Mouse (Mus musculus) heart, adult 8-10 months (tissue): ENCODE measurements at regions not wholly inside any gene's neighbourhood (a gene's known extent, or its start where the extent isn't known, plus 50 kb on each side); places are given as distances from the start of the nearest gene placed in this dataset.
"Not testable (repeated sequence)": the region's sequence is repeated elsewhere in the genome, so short reads cannot be mapped to it uniquely, and the experiment has no call there.

Source experiments
- DNase-seq: peaks from one replicate; pipeline ENCODE4 v3.0.0; 2022; ENCODE audit warnings: low spot score

GRCm38 (mm10) chr6:41225382-41225781 lies 76.7 kb upstream of the Try4 start:
- DNase-seq: no peak

DNA sequence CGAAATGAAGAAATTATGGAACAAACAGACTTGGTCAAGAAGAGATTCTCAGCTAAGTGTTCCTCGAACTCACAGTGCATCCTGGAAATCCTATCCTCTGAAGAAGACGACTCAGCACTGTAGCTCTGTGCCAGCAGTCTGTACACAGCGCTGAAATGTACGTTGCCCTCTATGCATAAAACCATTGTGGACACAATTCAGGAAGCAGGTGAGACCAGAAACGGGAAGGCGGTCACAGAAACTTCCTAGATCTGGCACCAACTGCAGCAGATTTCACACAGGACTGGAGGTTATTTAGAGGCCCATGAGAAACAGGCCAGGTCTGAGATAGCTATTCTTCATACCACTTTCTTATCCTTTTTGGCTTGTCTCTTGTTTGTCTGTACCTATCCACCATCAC lies 83.7 kb upstream of the Try4 start:
- no peak for DNase-seq

GRCm38 (mm10) chr6:41215857-41216256 lies 86.2 kb upstream of the Try4 start:
- DNase-seq: no peak

- DNase-seq: no peak
Measured at GRCm38 (mm10) chr6:41205864-41206263, 96.2 kb upstream of the Try4 start.

- DNase-seq: no peak
Measured at GRCm38 (mm10) chr6:41202882-41203281, 99.2 kb upstream of the Try4 start.

DNA sequence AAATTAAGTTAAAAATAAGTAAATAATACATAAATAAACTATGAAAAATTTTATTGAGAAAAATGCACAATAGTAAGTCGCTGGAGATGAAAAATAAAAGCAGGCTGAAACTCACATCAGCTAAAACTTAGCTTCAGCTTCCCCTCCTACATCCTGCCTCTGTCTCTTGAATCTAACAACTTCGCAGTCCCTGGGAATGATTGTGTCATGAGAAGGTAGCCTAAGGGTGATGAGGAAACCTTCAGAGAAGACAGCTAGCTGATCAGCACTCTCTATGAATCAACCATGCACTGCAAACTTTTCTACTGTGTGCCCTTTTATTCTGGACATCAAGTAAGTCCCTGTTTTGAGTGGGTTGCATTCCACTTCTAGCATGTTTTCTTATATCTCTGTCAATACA lies 99.8 kb upstream of the Try4 start:
- DNase-seq: no peak

DNA sequence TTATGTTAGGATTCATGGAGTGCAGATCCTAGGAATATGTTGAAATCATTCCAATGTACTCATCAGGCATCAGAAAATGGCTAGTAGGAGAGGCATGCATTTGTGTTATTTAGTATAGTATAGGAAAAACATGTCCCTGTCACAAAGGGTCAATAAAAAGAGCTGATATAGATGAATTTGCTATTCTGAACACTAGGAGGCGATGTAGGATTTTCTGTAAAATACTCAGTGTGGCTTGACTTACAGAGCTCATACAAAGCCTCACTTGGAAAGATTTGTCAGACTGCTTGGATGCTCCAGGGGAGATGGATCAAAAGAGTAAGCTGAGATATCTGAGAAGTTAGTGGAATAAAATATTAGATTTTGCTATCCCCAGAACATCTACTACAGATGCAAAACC lies 107.6 kb upstream of the Try4 start:
- DNase-seq: no peak

GRCm38 (mm10) chr6:41191734-41192326 lies 110.2 kb upstream of the Try4 start:
- no peak for DNase-seq

DNA sequence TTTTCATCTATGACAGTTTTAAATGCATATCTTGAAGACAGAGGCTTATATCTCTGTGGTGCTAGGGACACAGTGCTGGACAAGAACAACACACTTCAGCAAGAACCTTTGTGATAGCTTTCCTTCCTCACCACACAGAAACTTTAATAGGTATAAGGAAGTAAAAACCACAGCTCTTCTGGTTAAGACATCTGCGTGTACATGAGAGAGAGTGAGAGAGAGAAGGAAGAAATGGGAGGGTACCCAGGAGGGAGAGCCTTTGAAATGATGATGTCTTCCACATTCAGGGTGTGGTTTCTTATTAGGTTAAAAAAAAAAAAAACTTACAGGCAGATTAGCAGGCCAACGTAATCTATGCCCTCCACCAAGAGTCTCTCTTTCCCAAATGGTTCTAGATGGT lies 113.2 kb upstream of the Try4 start:
- DNase-seq: no peak

DNA sequence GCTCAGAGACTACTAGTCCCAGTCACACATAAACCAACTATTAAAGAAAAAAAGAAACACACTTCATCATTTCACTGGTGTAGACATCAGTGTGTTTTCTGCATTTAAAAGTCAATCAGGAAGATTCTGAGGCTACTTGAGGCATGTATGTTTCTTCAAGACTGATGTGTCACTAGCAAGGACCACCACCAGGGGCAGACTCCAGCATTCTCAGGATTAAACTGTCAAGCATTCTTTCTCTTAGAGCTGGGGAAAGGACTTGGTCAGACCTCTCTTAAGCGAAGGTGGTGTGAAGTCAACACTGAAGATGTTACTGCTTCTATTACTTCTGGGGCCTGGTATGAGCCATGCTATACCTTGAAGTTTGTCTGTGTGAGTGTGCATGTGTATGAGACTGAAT lies 114.1 kb upstream of the Try4 start:
- DNase-seq: no peak

DNA sequence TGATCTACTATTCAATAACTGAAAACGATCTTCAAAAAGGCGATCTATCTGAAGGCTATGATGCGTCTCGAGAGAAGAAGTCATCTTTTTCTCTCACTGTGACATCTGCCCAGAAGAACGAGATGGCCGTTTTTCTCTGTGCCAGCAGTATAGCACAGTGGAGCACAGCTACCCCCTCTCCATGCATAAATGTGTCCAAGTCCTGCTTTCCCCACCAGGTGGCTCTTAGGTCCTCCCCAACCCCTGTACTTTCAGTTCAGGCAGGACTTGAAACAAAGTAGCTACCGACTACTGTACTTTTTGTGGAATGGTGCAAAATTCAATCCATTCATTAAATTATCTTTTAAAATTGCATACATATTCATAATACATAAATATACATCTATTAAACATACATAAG lies 123.2 kb upstream of the Try4 start:
- no peak for DNase-seq

DNA sequence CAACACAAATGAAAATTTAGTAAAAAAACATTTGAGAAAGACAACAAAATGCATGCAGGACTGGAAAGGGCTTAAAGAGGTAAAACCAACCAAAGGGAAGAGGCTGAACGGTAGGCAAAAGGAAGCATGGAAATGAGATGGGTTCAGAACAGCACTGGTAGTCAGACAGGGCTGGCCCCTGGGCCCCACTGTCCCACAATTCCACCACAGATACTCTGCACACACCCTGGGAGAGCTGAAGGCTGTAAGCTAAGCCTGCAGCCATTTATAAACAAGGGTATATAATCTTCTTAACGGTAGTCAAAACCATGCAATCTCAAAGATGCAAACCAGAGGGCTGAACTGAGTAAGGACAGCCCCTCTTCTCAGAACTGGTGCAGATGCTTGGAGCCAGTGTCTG lies 124.0 kb upstream of the Try4 start:
- DNase-seq: no peak

DNA sequence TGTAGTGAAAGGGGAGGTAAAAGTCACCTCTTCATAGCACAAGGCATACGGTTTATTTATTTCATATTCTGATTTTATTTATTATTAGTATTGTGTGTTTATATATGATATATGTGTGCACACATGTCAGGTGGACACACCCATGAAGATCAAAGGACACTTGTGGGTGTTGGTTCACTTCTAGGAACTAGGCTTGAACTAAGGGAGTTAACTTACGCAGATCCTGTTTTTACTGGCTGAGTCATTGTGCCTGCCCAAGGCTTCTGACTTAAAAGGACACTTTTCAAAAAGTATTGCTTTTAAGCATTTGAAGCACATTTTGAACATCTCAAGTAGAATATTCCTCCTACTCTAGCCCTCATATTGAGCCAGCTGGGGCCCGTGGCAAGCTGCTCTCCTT lies 124.9 kb upstream of the Try4 start:
- no peak for DNase-seq

DNA sequence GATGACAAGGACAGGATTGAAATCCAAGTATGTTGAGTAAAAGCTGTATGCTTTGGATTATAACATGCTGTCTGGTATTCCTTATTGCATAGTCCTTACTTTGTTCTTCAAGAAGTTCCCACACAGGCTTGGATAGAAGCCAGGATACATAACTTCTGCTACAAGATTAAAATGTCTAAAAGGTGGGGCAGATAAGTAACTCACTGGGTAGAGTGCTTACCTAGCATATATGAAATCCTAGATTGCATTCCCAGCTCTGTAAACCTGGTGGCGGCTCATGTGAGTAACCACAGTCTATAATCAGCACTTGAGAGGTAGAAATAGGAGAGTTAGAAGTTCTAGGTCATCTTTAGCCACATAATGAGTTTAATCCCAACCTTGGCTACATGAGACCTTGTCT lies 126.0 kb upstream of the Try4 start:
- DNase-seq: no peak

DNA sequence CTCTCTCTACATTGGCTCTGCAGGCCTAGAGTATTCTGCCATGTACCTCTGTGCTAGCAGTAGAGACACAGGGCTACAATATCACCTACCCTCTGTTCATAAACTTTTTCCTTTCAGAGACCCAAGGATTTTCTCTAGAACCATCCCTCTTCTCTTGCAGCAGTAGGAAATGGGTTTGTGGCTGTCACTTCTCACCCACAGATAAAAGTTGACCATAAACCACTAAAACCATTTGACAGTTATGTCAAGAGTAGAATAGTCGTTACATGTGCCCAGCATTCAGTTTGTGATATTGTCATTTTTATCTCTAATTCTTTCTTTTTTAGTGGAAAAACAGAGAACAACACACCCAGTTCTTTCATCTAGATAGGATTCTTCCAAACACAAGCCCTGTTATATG lies 128.2 kb upstream of the 2210010C04Rik start:
- DNase-seq: no peak

- DNase-seq: no peak
Measured at GRCm38 (mm10) chr6:41161693-41162092, 126.4 kb upstream of the 2210010C04Rik start.

DNA sequence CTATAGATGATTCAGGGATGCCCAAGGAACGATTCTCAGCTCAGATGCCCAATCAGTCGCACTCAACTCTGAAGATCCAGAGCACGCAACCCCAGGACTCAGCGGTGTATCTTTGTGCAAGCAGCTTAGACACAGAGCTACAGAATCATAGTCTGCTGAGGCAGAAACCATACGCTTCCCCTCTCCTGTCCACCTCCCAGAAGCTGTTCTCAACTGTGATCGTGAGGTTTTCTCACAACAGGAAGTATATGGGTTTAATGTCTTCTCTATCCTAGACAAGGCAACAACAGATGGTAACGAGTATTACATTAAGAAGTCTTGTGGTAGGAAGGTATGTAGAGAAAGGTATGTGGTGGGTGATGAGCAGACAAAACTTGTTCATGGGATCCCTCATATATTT lies 116.8 kb upstream of the 2210010C04Rik start:
- DNase-seq: no peak

DNA sequence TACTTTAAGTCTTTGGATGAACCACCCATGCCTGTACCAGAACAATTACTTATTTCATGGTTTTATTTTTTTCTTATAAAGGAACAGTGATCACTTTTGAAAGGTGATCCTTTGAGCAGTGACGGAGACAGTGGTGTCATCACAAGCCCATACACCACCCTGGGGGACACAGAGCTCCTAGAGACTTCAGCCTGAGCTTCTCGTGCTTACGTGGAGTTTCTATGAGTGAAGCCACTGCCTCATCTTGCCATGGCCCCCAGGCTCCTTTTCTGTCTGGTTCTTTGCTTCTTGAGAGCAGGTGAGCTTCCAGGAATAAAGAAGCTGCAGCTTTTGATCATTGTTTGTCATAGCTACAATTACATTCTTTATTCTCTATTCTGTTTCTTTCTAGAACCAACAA lies 116.2 kb upstream of the 2210010C04Rik start:
- DNase-seq: no peak

GRCm38 (mm10) chr6:41140916-41141315 lies 105.6 kb upstream of the 2210010C04Rik start:
- no peak for DNase-seq

DNA sequence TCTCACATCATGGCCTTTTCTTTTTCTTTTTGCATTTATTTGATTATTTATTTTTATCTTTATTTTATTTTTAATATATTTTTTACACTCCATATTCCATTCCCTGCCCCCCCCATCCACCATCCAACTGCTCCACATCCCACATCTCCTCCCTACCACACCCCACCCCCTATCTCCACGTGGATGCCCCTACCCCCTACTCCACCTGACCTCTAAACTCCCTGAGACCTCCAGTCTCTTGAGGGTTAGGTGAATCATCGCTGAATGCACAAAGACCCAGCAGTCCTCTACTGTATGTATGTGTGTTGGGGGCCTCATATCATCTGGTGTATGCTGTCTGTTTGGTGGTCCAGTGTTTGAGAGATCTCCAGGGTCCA lies 102.1 kb upstream of the 2210010C04Rik start:
- DNase-seq: not testable (repeated sequence)

- DNase-seq: no peak
Measured at GRCm38 (mm10) chr6:41136717-41137400, 101.5 kb upstream of the 2210010C04Rik start.

DNA sequence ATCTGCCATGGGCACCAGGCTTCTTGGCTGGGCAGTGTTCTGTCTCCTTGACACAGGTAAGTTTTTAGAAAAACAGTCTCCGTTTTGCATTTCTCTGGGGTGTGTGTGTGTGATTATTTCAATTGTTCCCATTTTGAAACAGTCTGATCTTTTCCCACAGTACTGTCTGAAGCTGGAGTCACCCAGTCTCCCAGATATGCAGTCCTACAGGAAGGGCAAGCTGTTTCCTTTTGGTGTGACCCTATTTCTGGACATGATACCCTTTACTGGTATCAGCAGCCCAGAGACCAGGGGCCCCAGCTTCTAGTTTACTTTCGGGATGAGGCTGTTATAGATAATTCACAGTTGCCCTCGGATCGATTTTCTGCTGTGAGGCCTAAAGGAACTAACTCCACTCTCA lies 99.9 kb upstream of the 2210010C04Rik start:
- DNase-seq: no peak

- no peak for DNase-seq
Measured at GRCm38 (mm10) chr6:41129906-41130305, 94.6 kb upstream of the 2210010C04Rik start.

- DNase-seq: no peak
Measured at GRCm38 (mm10) chr6:41127816-41128215, 92.5 kb upstream of the 2210010C04Rik start.
